28 mouse cellular contexts compared by ENCODE assay signal in genomic region chrX:13549100-13549499, GRCm38 (mm10).
DNase-seq lines count a peak whose midpoint lies in the region; ATAC-seq and TF ChIP-seq lines count a peak whose summit lies in the region.
"Had no signal": no experiment of that assay in that cellular context is flagged by ENCODE, and none has a peak within 500 bp of the region (broad histone marks: within the 10 kb centered on the region; RNA-seq: fewer than 3 reads in every experiment).

No protein-coding gene starts in this region.

- no peaks in the 10 kb centered on the region for H3K9me3 ChIP-seq in neural tube, embryonic 15.5 days (replicated peaks)
- H3K9me3 ChIP-seq: embryonic facial prominence, embryonic 15.5 days; forebrain, embryonic 13.5 days; hindbrain, embryonic 12.5 days; kidney, embryonic 15.5 days; limb, embryonic 12.5 days; liver, embryonic 15.5 days; midbrain, embryonic 12.5 days; neural tube, embryonic 13.5 days; stomach, embryonic 15.5 days had no signal

- H3K4me1 ChIP-seq in kidney, adult 2 months (ENCODE audit: control insufficient read depth, insufficient read depth, low read length): no peaks in the 10 kb centered on the region
- H3K4me1 ChIP-seq in neural tube, embryonic 15.5 days: no peaks in the 10 kb centered on the region
- H3K4me1 ChIP-seq: embryonic facial prominence, embryonic 15.5 days; forebrain, embryonic 13.5 days; hindbrain, embryonic 12.5 days; kidney, embryonic 15.5 days; limb, embryonic 12.5 days; liver, embryonic 15.5 days; midbrain, embryonic 12.5 days; neural tube, embryonic 13.5 days; stomach, embryonic 15.5 days had no signal

- H3ac ChIP-seq in myocyte (ENCODE audit: control insufficient read depth, insufficient read length): no peak overlapping the region

- H3K4me3 ChIP-seq in kidney, adult 2 months (ENCODE audit: insufficient read depth, low read depth, low read length): no peak overlapping the region
- H3K4me3 ChIP-seq in myocyte: no peak overlapping the region
- no peak overlapping the region for H3K4me3 ChIP-seq in neural tube, embryonic 15.5 days (replicated peaks)
- H3K4me3 ChIP-seq: embryonic facial prominence, embryonic 15.5 days; forebrain, embryonic 13.5 days; hindbrain, embryonic 12.5 days; kidney, embryonic 15.5 days; limb, embryonic 12.5 days; liver, embryonic 15.5 days; midbrain, embryonic 12.5 days; neural tube, embryonic 13.5 days; stomach, embryonic 15.5 days had no signal

- no peak overlapping the region for H3K9ac ChIP-seq in neural tube, embryonic 15.5 days (replicated peaks)
- H3K9ac ChIP-seq: embryonic facial prominence, embryonic 15.5 days; forebrain, embryonic 13.5 days; hindbrain, embryonic 12.5 days; kidney, embryonic 15.5 days; limb, embryonic 12.5 days; liver, embryonic 15.5 days; lung, embryonic 14.5 days; midbrain, embryonic 12.5 days; neural tube, embryonic 13.5 days; stomach, embryonic 15.5 days had no signal

- H3K27me3 ChIP-seq in kidney, adult 2 months (replicated peaks; ENCODE audit: control insufficient read depth, insufficient read depth, low read length): no peaks in the 10 kb centered on the region
- no peaks in the 10 kb centered on the region for H3K27me3 ChIP-seq in myocyte (ENCODE audit: control insufficient read depth, insufficient read depth, insufficient read length)
- no peaks in the 10 kb centered on the region for H3K27me3 ChIP-seq in neural tube, embryonic 15.5 days (replicated peaks)
- H3K27me3 ChIP-seq: CH12.LX; embryonic facial prominence, embryonic 15.5 days; forebrain, embryonic 13.5 days; hindbrain, embryonic 12.5 days; liver, embryonic 15.5 days; stomach, embryonic 15.5 days had no signal

- no peaks in the 10 kb centered on the region for H3K79me2 ChIP-seq in myocyte (ENCODE audit: control insufficient read depth, insufficient read depth)

- peak overlapping the region; percentile 31 for H3K4me2 ChIP-seq in myocyte (ENCODE audit: low read depth)
- H3K4me2 ChIP-seq in neural tube, embryonic 15.5 days: no peak overlapping the region
- H3K4me2 ChIP-seq: embryonic facial prominence, embryonic 15.5 days; forebrain, embryonic 13.5 days; hindbrain, embryonic 12.5 days; kidney, embryonic 15.5 days; limb, embryonic 12.5 days; liver, embryonic 15.5 days; lung, embryonic 14.5 days; midbrain, embryonic 12.5 days; neural tube, embryonic 13.5 days; stomach, embryonic 15.5 days had no signal

- WGBS in kidney, adult 2 months: 78% methylated on average over 4 of the region's 4 CpGs
- WGBS in neural tube, embryonic 15.5 days: 79% methylated on average over 4 of the region's 4 CpGs

- peak; percentile 87 for DNase-seq in heart, adult 11 months
- DNase-seq in heart, postnatal 36 days: no peak
- DNase-seq in kidney, adult 2 months: peak; percentile 2
- no peak for DNase-seq in kidney, adult 18-20 months
- DNase-seq in Muller cell, postnatal 12 days (ENCODE audit: inconsistent ontology term): peak; percentile 37
- DNase-seq in cerebellum, adult 9-10 months: no peak
- DNase-seq: adrenal gland, adult 8-10 months; cerebellum, adult 11-12 months; cerebellum, postnatal 10 days; gastrocnemius, postnatal 25 days; kidney, postnatal 25 days; lung, embryonic 14.5 days; retina, postnatal 1 day; right cerebral cortex, postnatal 14 days had no signal

- intact Hi-C loops in heart, postnatal 36 days (cut with DNase I): no loop called here

- ATAC-seq in neural tube, embryonic 15.5 days (ENCODE audit: low FRiP score): no peak
- ATAC-seq: forebrain, embryonic 13.5 days; hindbrain, postnatal 0 days; intestine, embryonic 16.5 days had no signal

- H3K36me3 ChIP-seq in kidney, adult 2 months (ENCODE audit: control insufficient read depth, insufficient read depth, low read length): no peaks in the 10 kb centered on the region
- H3K36me3 ChIP-seq in myocyte (ENCODE audit: control insufficient read depth, insufficient read depth): no peaks in the 10 kb centered on the region
- no peaks in the 10 kb centered on the region for H3K36me3 ChIP-seq in neural tube, embryonic 15.5 days
- H3K36me3 ChIP-seq: embryonic facial prominence, embryonic 15.5 days; liver, embryonic 15.5 days; stomach, embryonic 15.5 days had no signal

- TF ChIP-seq CTCF in kidney, adult 2 months (conservative IDR thresholded peaks at IDR 0.05; ENCODE audit: insufficient read depth, insufficient read length, low read depth, low read length): no peak

- no peak for TF ChIP-seq POLR2A in kidney, adult 2 months (IDR thresholded peaks at IDR 0.05; ENCODE audit: low read depth, low read length)
- no peak for TF ChIP-seq POLR2A in myocyte (IDR thresholded peaks at IDR 0.05; ENCODE audit: insufficient read length, low read depth)

- no peak overlapping the region for H3K27ac ChIP-seq in kidney, adult 2 months (ENCODE audit: insufficient read depth, low read depth, low read length)
- no peak overlapping the region for H3K27ac ChIP-seq in neural tube, embryonic 15.5 days (replicated peaks)
- H3K27ac ChIP-seq: embryonic facial prominence, embryonic 15.5 days; forebrain, embryonic 13.5 days; hindbrain, embryonic 12.5 days; hindbrain, postnatal 0 days; kidney, embryonic 15.5 days; limb, embryonic 12.5 days; liver, embryonic 15.5 days; midbrain, embryonic 12.5 days; neural tube, embryonic 13.5 days; stomach, embryonic 15.5 days had no signal

TF ChIP-seq in myocyte, 11 proteins besides CTCF, POLR2A, EP300 and RAD21:
- TF ChIP-seq E2F4 (IDR thresholded peaks at IDR 0.05; ENCODE audit: insufficient read depth) (no peak), SRF (IDR thresholded peaks at IDR 0.05; ENCODE audit: control insufficient read depth, insufficient read length, low read depth) (peak; percentile 39)
TF ChIP-seq in myocyte: peak in this region for 1.

Comparison
In these comparisons a context has a peak if more than half of its experiments do, and no peak if none do; other contexts are left out.
1. DNase-seq: peak in heart, adult 11 months (single experiment), kidney, adult 2 months (single experiment) and Muller cell, postnatal 12 days (single experiment); none in heart, postnatal 36 days (0 of 2), kidney, adult 18-20 months (single experiment) and cerebellum, adult 9-10 months (single experiment).